Mouse (Mus musculus) heart, adult 2 months (tissue): Measurements from ENCODE around the gene Ephb1.

Experiments used
- CTCF ChIP-seq: fragments of 200-600 bp; IDR thresholded peaks from 2 replicates; pipeline ENCODE4 v1.8.1; 2022; ENCODE audit warnings: antibody characterized with exemption, mild to moderate bottlenecking, moderate library complexity
- EP300 ChIP-seq: fragments of 200-500 bp; IDR thresholded peaks from 2 replicates; pipeline ENCODE4 v1.6.1; 2011; ENCODE audit warnings: low read depth, low read length, control low read depth; ENCODE audit not compliant: insufficient read depth

DNA sequence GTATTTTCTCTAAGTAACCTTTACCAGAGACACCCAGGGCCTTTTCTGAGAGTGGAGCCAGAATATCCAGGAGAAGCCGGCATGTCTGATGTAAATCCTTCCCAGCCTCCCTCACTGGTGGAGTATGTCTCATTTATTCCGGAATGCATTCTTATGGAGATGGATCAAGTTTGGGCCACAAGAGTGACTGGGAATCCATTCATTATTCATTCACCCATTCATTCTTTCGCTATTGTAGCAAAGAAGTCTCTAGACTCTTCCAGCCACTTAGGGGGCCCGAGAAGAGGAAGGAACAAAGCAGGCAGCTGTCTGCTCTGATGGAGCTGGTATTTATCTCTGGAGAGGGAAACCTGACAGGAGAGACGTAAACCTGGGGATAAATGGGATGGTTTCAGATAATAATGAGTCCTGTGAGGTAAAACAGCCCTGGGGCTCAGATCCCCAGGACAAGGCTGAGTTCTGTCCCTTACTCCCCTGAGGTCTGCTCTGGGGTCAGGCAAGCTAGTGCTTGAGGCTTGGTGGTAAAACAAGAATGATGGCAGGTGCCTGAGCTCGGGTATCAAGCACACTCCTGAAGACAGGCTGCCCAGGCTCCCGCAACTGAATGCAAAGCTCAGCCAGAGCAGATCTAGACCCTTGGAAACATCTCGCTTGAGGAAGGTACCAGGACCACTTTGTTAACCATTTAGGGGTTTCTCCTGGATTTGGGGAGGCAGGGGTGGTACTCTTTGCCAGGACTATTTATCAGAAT, 309.2 kb downstream of the Ephb1 start:
- TF ChIP-seq CTCF, result no peak
- no peak for TF ChIP-seq EP300
